Mouse (Mus musculus) CD4-positive, CD25-positive, alpha-beta regulatory T cell, adult 4 months (primary cell): ENCODE data around the gene Ptpre. TPM values are rescaled to one million over a fixed set of nuclear protein-coding genes. Genes with fewer than 3 reads are reported as not detected.

Experiments used
- polyA plus RNA-seq, 2 experiments: library from polyadenylated mRNA; unstranded; fragments of 100-300 nt; shearing (Covaris generic); gene quantifications; one replicate each; pipeline ENCODE4 v1.2.1; 2017

Ptpre gene
- polyA plus RNA-seq, 2 experiments from 2014 or later = 36.3 to 38.2 TPM

Other genes starting within 250 kb of the Ptpre start
- gene Foxi2, start 127.2 kb upstream of the Ptpre start, polyA plus RNA-seq = not detected
- not detected for gene Clrn3, start 8.8 kb upstream of the Ptpre start, polyA plus RNA-seq
- gene Mki67, start 178.9 kb downstream of the Ptpre start, polyA plus RNA-seq = 10 to 100 TPM in 1 of 2 experiments, 1 to 10 TPM in 1; 7.5 to 10.7 TPM